Mouse (Mus musculus): ENCODE results near the gene Pck2.

Pck2 gene

DNA sequence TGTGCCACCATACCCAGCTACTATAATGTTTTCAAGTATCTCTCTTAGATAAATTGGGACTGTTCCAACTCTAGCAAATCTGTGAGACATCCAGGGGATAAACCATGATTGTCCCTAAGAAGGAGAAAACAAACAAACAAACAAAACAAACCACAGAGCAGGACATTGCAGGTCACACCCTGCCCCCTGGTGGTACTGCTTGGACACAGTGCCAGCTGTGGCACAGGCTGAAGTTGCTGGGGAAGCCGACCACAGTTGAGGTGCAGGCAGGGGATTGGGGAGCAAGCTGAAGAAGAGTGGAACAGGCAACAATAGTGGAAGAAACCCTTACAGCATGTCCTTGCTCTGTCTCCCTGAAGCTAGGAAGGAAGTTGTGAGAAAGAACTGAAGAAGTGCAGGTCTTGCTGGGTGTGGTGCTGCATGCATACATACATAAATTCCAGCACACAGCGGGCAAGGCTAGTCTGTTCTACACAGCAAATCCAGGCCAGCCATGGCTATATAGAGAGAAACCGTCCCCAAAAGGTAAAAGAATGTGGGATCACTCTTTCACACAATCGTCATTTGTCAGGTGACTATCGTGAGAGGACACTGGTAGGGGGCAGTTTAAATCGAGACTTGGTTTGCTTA lies 3.8 kb upstream of the Pck2 start:
- DNase-seq, result peak; percentile 71

GRCm38 (mm10) chr14:55540787-55541321 lies 788 bp downstream of the Pck2 start:
- DNase-seq, result peak; percentile 89

- DNase-seq, result no peak
These were observed 2.2 kb downstream of the Pck2 start for GRCm38 (mm10) chr14:55542268-55542667.

- no peak for DNase-seq
These were observed 4.3 kb downstream of the Pck2 start for GRCm38 (mm10) chr14:55544334-55544733.

DNA sequence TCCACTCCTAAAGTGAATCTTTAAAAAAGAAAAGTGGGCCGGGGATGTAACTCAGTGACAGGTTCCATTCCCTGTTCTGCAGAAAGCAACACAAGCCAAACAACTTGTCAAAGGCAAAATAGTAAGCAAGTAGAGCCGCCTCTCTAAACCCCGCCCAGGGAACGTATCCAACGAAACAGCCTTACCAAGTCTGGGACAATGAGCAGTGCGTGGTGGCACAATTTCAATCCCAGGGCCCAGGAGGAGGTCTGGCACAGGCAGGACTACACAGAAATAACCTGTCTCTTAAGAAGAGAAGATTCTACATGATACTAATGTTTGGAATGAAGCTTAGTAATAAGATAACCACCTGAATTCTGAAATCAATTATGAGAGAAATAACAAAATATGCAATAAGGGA lies 10.1 kb downstream of the Pck2 start:
- DNase-seq, result no peak

DNA sequence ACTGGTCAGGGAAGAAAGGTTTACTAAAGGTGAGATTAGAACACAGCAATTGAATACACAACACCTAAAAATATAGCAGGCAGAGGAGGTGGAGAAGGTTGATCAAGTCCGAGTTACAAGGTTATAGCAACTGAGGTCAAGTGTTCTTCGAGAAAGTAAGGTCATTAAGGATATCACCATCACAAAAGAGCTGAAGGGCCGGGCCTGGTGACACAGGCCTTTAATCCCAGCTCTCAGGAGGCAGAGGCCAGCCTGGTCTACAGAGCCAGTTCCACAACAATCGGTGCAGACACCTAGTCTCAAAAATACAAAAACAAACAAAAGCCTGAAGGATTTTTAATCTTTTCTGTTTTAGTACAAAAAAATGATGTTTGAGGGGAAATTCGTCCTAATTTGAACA lies 11.3 kb downstream of the Pck2 start:
- DNase-seq, result no peak

DNA sequence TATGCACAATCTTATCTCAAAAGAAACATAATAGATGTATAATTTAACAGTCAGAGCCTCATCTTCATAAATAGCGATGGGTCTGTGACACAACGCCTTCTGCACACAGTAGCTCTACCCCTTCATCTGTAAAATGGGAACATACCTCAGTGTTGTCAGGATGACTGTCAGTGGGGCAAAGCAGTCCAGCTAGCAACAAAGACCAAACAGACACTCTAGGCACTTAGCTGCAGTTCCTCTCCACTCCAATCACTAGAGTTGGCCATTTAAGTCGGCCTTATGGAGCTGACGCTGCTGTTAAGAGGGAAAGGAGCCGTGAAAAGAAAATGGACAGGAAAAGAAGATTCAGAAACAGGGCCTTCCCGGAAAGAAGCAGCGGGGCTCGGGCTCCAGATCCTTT lies 11.7 kb downstream of the Pck2 start:
- no peak for DNase-seq

DNA sequence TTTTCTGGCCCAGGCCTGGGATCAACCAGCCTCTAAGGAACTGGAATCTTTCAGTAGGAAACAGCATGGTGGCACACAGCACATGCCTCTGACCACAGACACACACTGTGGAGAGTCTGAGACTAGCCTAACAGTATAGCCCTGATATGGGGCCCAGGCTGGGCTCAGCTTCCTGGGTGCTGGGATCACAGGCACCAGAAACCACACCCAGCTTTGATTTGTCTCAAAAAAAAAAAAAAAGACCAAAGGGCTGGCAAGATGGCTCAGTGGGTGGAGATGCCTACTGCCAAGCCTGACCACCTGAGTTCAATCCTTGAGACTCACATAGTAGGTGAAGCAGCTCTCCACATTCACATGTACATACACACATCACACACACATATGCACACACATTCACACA lies 14.6 kb downstream of the Pck2 start:
- DNase-seq, result no peak

DNA sequence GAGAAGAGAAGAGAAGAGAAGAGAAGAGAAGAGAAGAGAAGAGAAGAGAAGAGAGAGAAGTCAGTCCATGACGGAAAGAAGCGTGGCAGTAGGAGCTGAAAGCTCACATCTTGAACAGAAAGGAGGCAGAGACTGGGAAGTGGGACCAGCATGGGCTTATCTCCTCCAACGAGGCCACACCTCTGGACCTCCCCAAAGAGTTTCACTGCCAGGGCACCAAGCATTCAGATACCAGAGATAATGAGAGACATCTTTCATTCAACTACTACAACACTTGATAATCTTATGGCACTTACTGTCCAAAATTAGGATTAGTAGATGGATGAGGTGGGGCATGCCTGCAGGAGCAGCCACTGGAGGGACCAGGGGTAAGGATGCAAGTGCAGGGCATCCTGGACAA lies 15.7 kb downstream of the Pck2 start:
- no peak for DNase-seq

DNA sequence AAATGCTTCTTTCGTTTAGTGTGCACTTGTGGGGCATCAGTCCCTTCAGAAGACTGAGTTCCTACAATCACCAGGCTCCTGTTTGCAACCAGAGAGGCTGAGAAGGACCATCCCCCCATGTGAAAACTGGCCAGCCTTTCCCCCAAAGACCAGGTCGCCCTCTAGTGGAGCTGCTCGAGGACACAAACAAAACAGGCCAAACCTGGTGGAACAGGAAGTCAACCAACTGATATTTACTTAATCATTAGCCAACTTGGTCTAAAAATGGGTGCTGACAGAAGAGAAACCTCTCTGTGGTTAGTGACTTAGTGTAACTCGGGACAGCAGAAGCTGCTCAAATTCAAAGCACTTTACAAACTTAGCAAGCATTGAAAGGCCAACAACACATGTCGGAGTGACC lies 16.9 kb downstream of the Pck2 start:
- DNase-seq, result peak; percentile 78

GRCm38 (mm10) chr14:55557587-55557986 lies 17.5 kb downstream of the Pck2 start:
- DNase-seq, result no peak

DNA sequence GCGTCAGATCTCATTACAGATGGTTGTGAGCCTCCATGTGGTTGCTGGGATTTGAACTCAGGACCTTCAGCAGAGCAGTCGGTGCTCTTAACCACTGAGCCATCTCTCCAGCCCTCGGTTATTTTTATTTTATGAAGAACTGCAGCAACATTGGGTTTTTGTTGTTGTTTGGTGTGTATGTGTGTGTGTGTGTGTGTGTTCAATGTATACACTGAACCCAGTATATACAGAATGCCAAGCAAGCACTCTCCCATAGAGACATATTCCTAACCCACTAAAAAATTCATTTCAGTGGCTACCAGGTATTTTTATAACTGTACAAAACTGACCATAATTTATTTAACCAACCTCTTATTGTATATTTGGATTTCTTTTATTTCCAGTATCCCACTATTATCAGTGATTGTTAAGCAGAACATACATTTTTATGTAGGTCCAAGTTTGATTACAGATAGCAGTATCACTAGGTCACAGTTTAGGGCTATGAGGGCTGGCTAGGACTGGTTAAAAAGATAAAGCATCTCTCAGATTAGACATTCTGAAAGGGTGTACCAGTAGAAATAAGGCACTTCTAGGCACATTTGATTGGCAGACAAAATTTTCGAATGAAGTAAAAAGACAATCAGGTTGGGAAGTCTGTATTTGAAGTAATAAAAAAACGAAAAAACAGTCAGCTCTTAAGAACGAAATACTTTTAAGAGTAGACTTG lies 18.8 kb downstream of the Pck2 start:
- DNase-seq, result no peak

GRCm38 (mm10) chr14:55559799-55560201 lies 19.7 kb downstream of the Pck2 start, which contains the start of gene Dcaf11:
TSS of gene Dcaf11 (plus strand) at chr14:55560006.
- peak; percentile 97 for DNase-seq

DNA sequence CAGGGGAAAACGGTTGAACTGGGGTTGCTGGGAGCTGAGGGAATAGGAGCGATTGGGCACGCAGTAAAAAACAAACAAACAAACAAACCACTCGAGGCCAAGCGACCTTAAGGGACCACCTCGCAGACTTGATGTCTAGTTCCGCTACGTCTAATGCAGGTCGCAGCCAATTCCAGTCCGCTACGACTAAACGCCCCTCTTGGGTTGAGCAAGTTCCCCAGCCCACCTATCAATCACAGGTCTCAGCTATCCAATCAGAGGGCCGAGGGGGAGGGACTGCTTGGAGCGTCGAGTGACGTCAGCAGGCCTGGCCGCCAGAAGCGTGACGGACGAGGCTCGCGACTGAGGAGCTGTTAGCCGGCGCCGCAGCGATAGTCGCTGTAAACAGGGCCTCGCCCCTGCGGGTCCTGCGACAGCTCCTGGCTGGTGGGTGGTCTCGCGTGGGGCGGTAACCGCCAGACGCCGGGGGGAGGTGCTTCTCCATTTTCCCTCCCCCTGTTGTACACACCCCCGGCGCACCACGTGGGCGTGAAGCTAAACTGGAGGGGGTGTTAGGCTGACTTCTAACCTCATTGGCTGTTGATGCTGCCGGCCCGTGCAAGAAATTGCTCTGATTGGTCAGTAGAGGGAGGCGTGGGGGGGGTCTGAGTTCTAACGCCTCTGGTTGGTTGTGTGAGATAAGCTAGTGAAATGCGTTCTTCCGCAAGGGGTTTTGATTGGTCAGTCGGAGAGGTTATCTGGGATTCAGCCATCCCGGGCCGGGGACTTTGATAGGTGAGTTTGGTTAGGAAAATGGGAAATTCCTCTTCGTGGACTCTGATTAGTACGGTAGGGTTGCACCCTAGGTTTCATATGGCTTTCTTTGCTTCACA lies 20.4 kb downstream of the Pck2 start, which contains the start of gene A730061H03Rik:
Gene A730061H03Rik (minus strand): TSS at position 205 of the 872 bp plus-strand sequence.
- DNase-seq, result peak; percentile 100

DNA sequence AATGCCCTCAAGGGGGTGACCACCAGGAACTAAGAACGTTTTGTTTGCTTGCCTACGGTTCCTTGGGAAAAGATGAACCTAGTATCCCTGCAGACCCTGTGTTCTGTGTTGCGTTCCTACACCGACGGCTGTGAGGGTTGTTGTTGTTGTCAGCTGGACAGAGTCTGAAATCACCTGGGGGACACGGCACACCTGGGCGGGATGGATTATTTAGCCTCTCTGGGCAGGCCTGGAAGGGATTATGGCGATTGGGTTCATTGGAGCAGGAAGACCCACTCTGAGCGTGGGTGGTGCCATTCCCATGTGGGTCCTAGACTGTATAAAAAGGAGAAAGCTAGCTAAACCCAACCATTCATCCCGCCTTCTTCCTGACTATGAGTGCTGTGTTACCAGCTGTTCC lies 21.8 kb downstream of the Pck2 start:
- DNase-seq, result no peak

- DNase-seq, result no peak
These were observed 23.2 kb downstream of the Pck2 start for GRCm38 (mm10) chr14:55563249-55563648.

GRCm38 (mm10) chr14:55565748-55566147 lies 25.7 kb downstream of the Pck2 start:
- DNase-seq, result no peak

DNA sequence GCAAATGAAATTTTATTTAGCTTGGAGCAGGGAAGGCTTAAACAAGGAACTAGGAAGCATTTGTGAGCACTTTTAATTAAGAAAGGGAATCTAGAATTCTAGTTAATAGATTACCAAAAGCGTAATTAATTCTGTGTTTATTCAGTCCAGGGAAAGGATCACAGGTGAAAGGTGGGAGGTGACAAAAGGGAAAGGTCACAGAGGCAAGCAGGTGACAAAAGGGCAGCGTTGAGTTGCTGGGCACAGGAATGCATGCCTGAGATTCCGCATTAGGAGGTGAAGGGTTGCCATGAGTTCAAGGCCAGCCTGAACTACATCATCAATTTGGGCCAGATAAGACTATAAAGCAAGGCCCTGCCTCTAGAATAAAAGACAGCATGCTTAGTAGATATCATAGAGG lies 27.4 kb downstream of the Pck2 start:
- no peak for DNase-seq

GRCm38 (mm10) chr14:55570588-55570987 lies 30.5 kb downstream of the Pck2 start:
- no peak for DNase-seq

- DNase-seq, result no peak
These were observed 31.7 kb downstream of the Pck2 start for GRCm38 (mm10) chr14:55571760-55572159.

DNA sequence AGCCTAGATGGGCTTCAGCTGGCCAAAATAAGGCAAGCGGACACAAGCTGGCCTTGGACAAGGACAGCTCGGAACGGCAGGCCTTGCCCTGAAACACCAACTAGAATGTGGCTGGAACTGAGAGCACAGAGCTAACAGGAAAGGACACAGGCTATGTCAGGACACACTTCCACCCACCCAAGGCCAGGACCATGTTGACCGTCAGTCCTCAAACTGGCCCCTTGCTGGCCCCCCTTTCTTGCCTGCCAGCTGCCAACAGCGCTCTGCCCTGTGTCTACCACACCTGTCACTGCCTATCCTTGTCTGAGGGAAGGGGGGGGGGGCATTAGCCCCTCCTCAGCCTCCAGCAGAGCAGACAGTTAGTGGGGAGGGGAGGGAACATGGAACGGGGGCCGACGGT lies 35.2 kb downstream of the Pck2 start, which contains the start of gene Fitm1:
Gene Fitm1 (plus strand): TSS at position 316 of the 400 bp plus-strand sequence.
- no peak for DNase-seq

GRCm38 (mm10) chr14:55575711-55576110 lies 35.6 kb downstream of the Pck2 start:
- DNase-seq, result no peak

GRCm38 (mm10) chr14:55576376-55576775 lies 36.3 kb downstream of the Pck2 start:
- DNase-seq, result no peak

Data from retina, postnatal 1 day (tissue).